Mouse (Mus musculus) C2C12 (cell line): ENCODE data around the gene Ereg. TPM values are rescaled to one million over a fixed set of nuclear protein-coding genes. Genes with fewer than 3 reads are reported as not detected.

ENCODE experiments used
- H3K27me3 ChIP-seq: one replicate; pipeline ENCODE4 v1.6.1; 2011; ENCODE audit not compliant: control insufficient read depth, insufficient read depth, insufficient read length
- H3K36me3 ChIP-seq: one replicate; pipeline ENCODE4 v1.6.1; 2011; ENCODE audit not compliant: control insufficient read depth, insufficient read depth
- H3K4me3 ChIP-seq: one replicate; pipeline ENCODE4 v1.5.1; 2011; ENCODE audit warnings: mild to moderate bottlenecking, control low read depth; ENCODE audit not compliant: poor library complexity, insufficient read depth, severe bottlenecking
- H3K79me2 ChIP-seq: one replicate; pipeline ENCODE4 v1.6.1; 2011; ENCODE audit not compliant: control insufficient read depth, insufficient read depth
- H3K79me3 ChIP-seq: one replicate; pipeline ENCODE4 v1.6.1; 2011; ENCODE audit warnings: low read depth, control low read depth
- H3ac ChIP-seq: one replicate; pipeline ENCODE3; 2011; ENCODE audit warnings: low read depth; ENCODE audit not compliant: control insufficient read depth, insufficient read length
- CEBPB ChIP-seq: IDR thresholded peaks from one replicate; pipeline ENCODE4 v1.6.1; 2011; ENCODE audit warnings: low read depth, mild to moderate bottlenecking, control low read depth, moderate library complexity
- CTCF ChIP-seq: IDR thresholded peaks from one replicate; pipeline ENCODE4 v1.5.1; 2011; ENCODE audit not compliant: control insufficient read depth, insufficient read depth, insufficient read length
- FOSL1 ChIP-seq: IDR thresholded peaks from one replicate; pipeline ENCODE4 v1.8.0; 2011; ENCODE audit warnings: mild to moderate bottlenecking, low read length; ENCODE audit not compliant: poor library complexity, insufficient read depth, severe bottlenecking
- MAX ChIP-seq: IDR thresholded peaks from one replicate; pipeline ENCODE4 v1.6.1; 2011; ENCODE audit warnings: mild to moderate bottlenecking, control low read depth
- MYOD1 ChIP-seq: IDR thresholded peaks from one replicate; pipeline ENCODE4 v1.6.1; 2011; ENCODE audit warnings: low read depth; ENCODE audit not compliant: control insufficient read depth, insufficient read length
- MYOG ChIP-seq: IDR thresholded peaks from one replicate; pipeline ENCODE4 v1.6.1; 2011; ENCODE audit not compliant: control insufficient read depth, insufficient read length; ENCODE audit errors: extremely low read depth
- USF1 ChIP-seq: IDR thresholded peaks from one replicate; pipeline ENCODE4 v1.6.1; 2011; ENCODE audit warnings: low read depth, mild to moderate bottlenecking, control low read depth, moderate library complexity
- polyA plus RNA-seq: library from polyadenylated mRNA; unstranded; fragments of >200 nt; fragmentation: generic; extraction: Trizol; gene quantifications from one replicate; pipeline ENCODE4 v1.2.1, GENCODE M21; 2012; ENCODE audit warnings: missing spikeins

Ereg gene
- polyA plus RNA-seq, 1 experiment, result 3.6 TPM

GRCm38 (mm10) chr5:91101742-91102141 is 27.3 kb downstream of the Ereg start:
- Histone ChIP-seq H3K27me3 (no peaks in the 10 kb centered on the region), H3K36me3 (no peaks in the 10 kb centered on the region), H3K79me2 (no peaks in the 10 kb centered on the region), H3K79me3 (no peaks in the 10 kb centered on the region), H3ac (no peak overlapping the region), H3K4me3 (no peak overlapping the region)
- TF ChIP-seq MAX (peak; percentile 26), FOSL1 (no peak)

GRCm38 (mm10) chr5:91103943-91104665 is 29.7 kb downstream of the Ereg start:
- H3ac ChIP-seq, result no peak overlapping the region
- no peaks in the 10 kb centered on the region for H3K79me3 ChIP-seq
- no peaks in the 10 kb centered on the region for H3K79me2 ChIP-seq
- no peak for TF ChIP-seq CTCF
- H3K4me3 ChIP-seq, result no peak overlapping the region
- H3K36me3 ChIP-seq, result no peaks in the 10 kb centered on the region
- H3K27me3 ChIP-seq, result no peaks in the 10 kb centered on the region

- no peaks in the 10 kb centered on the region for H3K36me3 ChIP-seq
- no peak for TF ChIP-seq CEBPB
- TF ChIP-seq CTCF, result no peak
- TF ChIP-seq MYOD1, result no peak
- TF ChIP-seq MYOG, result no peak
- TF ChIP-seq MAX, result no peak
- no peak for TF ChIP-seq USF1
- no peak for TF ChIP-seq FOSL1
- no peak overlapping the region for H3K4me3 ChIP-seq
- H3ac ChIP-seq, result no peak overlapping the region
- H3K79me3 ChIP-seq, result no peaks in the 10 kb centered on the region
- H3K79me2 ChIP-seq, result no peaks in the 10 kb centered on the region
- no peaks in the 10 kb centered on the region for H3K27me3 ChIP-seq
These were observed 31.8 kb downstream of the Ereg start for GRCm38 (mm10) chr5:91106248-91106647.

- H3K79me3 ChIP-seq, result no peaks in the 10 kb centered on the region
- H3ac ChIP-seq, result no peak overlapping the region
- no peak overlapping the region for H3K4me3 ChIP-seq
- no peaks in the 10 kb centered on the region for H3K27me3 ChIP-seq
- no peaks in the 10 kb centered on the region for H3K36me3 ChIP-seq
- no peaks in the 10 kb centered on the region for H3K79me2 ChIP-seq
- TF ChIP-seq FOSL1, result peak; percentile 74
- peak; percentile 64 for TF ChIP-seq MAX
- no peak for TF ChIP-seq MYOG
- TF ChIP-seq USF1, result no peak
- no peak for TF ChIP-seq MYOD1
- TF ChIP-seq CEBPB, result no peak
- TF ChIP-seq CTCF, result no peak
These were observed 35.7 kb downstream of the Ereg start for GRCm38 (mm10) chr5:91110023-91110670.

DNA sequence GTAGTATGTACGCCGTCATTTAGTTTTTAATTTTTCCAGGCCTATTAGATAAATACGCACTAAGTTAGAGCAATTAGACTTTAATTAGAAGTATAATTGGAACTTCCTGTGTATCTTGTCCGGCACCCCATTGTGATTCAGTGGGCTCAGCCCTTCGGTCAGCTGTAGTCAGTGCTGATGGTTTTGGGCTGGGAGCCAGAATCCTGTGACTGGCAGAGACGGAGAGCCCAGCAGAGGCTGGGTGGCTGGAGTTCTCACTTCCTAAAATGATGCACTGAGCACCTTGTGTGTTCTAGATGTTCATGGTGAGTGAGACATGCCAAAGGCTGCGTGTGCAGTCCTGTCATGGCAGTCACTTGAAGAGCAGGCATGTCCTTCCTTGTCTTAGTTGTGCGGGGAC is 36.6 kb downstream of the Ereg start:
- H3K79me2 ChIP-seq, result no peaks in the 10 kb centered on the region
- H3K4me3 ChIP-seq, result no peak overlapping the region
- TF ChIP-seq CEBPB, result no peak
- no peak for TF ChIP-seq MYOG
- TF ChIP-seq USF1, result no peak
- TF ChIP-seq FOSL1, result no peak
- TF ChIP-seq MAX, result no peak
- TF ChIP-seq CTCF, result no peak
- TF ChIP-seq MYOD1, result no peak
- H3ac ChIP-seq, result no peak overlapping the region
- H3K27me3 ChIP-seq, result no peaks in the 10 kb centered on the region
- H3K79me3 ChIP-seq, result no peaks in the 10 kb centered on the region
- H3K36me3 ChIP-seq, result no peaks in the 10 kb centered on the region

DNA sequence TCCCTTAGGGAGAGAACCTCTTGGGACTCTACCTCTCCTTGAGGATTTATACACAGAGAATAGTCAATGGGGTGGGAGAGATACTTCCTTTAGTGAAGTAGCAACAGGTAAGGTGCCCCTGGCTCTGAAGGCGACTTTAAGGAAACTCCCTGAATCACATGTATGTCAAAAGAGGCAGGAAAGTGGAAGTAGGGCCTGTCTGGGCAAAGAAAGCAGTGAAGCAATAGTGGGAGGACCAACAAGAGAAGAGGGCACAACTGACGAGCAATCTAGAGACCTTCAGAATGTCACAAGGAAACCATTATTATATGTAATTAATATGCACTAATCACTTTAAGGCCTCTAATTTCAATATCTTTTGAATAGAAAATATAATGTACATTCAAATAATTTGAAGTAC is 39.5 kb downstream of the Ereg start:
- TF ChIP-seq CEBPB, result peak; percentile 23
- TF ChIP-seq MAX, result no peak
- no peaks in the 10 kb centered on the region for H3K36me3 ChIP-seq
- H3K27me3 ChIP-seq, result no peaks in the 10 kb centered on the region
- H3K79me2 ChIP-seq, result no peaks in the 10 kb centered on the region
- no peaks in the 10 kb centered on the region for H3K79me3 ChIP-seq
- H3ac ChIP-seq, result no peak overlapping the region
- no peak overlapping the region for H3K4me3 ChIP-seq
